Mouse (Mus musculus) adrenal gland, postnatal 4 days (tissue): ENCODE data around the gene Cpt1b. TPM values are rescaled to one million over a fixed set of nuclear protein-coding genes. Genes with fewer than 3 reads are reported as not detected.

Experiments
- DNase-seq, 2 experiments: peaks; one replicate each; pipeline ENCODE4 v3.0.0; 2021 to 2022; ENCODE audit warnings: low spot score in 2 of 2, mixed read lengths in 2 of 2
- total RNA-seq, 2 experiments: library from RNA; stranded (reverse); gene quantifications; 2 replicates each; pipeline ENCODE4 v1.2.3; 2021

Cpt1b gene
- total RNA-seq, 2 experiments from 2014 or later, result 95.7 to 128 TPM

- DNase-seq, result no peak
Measured at GRCm38 (mm10) chr15:89387127-89387526, 38.5 kb downstream of the Cpt1b start.

DNA sequence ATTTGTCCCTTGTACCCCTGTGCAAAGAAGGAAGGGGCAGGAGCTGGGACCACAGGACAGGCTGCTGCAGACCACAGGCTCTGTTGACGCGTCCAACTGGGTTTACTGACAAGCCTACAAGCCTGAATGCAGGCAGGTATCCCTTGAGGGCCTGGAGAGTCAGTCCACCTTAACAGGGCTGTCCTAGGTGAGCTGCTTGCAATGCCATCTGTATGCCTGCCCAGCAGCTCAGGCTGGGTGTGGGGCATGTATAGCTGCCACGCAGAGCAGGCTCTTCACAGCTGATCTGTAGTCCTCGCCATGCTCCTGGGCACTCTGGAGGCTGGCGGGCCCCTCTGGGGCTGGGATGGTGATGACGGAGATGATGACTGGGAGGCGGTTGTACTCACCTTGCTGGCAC lies 41.0 kb downstream of the Cpt1b start, which contains the start of gene Klhdc7b:
Klhdc7b (plus strand) TSS at position 301 of the 400 bp plus-strand sequence.
- no peak for DNase-seq

DNA sequence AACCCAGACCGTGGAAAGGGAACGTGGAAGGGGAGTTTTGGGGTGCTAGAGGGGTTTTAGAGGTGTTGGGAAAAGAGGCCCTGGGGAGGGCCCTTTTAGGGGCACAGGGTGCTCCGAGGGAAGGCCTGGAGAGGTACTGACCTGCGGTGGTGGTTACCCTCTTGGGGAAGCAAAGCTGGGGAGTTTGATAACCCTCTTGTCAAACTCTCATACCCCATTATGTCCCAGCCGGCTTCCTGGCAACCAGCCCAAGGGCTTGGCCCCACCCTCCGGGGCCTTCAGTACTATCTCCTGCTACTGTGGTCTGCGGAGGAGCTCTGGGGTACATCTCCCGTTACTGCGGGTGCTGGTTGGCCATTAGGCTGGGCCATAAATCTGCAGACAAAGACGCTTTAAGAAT lies 46.2 kb downstream of the Cpt1b start:
- DNase-seq, result no peak

DNA sequence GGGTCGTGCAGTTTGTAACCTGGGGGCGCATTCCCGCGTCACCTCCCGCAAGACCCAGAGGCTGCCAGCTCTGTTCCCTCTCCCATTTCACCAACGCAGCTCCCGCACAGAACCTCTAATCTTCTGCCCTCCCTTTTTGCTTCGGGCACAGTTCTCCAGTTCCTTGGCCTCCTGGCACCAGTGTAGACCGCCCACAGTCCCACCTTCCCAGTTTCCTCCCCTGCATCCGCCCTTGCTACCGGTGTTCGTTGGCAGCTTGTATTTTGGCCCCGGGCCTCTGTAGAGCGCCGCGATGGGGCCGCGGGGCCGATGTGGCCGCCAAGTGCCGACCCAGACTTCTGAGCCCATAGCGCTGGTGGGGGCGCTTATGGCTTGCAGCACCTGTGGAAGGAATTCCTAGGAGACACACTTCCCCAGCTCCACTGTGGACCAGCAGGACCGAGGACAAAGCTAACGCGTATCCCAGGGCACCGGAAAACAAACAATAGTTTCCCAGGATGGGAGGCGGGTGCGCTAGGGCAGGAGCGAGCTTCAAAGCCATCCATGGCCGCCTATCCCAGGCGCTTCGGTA lies 46.7 kb downstream of the Cpt1b start, which contains the start of gene Odf3b:
Odf3b (minus strand) TSS at position 452 of the 571 bp plus-strand sequence.
- DNase-seq, result no peak

DNA sequence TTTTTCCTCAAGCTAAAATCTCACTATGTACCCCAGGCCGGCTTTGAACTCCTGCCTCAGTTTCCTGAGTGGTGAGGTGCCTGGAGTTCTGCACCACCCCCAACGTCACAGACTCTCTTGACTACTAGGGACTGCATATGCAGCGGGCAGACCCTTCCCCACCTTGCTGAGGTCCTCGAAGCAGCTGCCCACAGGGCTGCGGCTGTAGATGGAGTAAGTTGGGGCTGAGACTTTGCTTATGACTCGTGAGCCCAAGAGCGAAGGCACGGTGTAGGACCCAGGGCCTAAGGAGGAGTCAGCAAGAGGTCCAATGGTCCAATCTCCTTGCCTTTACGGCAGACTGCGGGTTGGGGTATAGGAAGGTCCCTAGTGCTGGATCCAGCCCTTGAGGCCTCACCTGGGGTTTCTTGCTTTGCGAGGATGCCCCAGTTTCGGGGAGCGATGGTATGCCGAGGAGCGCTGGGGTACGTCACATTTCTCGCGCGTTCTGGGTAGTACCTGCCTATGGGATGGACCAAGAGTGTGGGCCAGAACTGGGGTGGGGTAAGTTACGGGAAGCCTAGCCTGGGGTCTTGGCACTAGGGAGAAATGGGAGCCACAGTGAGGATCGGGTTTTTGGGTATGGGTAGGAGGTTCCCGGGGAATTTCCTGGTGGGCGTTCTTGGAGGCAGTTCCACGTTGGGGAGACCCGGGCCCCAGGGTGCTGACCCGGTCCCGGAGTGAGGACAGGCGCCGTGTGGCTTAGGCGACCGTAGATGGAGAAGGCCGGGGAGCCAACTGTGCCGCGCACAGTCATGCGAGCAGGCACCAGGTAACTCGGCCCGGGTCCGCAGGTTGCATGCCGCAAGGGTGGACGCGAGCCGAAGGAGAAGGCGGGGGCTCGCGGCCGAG lies 47.5 kb downstream of the Cpt1b start:
- DNase-seq, result no peak

DNA sequence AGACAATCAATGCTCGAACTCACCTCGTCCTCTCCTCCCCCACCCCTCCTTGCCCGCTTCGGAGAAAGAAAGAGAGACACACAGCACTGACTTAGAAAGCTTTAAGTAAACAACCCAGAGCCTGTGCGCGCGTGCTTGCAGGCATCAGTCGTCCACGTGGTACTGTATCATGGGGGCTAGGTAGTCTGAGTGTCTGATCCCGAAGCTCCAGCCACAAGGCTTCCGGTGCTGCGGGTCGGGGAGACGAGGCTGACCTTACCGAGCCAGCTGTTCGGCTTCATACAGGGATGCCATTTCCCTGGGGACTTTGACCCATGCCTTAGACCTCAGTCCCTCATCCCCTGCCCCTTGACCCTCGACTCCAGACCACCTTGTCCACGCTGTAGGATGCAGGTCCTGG lies 48.3 kb downstream of the Cpt1b start:
- DNase-seq, result no peak

DNA sequence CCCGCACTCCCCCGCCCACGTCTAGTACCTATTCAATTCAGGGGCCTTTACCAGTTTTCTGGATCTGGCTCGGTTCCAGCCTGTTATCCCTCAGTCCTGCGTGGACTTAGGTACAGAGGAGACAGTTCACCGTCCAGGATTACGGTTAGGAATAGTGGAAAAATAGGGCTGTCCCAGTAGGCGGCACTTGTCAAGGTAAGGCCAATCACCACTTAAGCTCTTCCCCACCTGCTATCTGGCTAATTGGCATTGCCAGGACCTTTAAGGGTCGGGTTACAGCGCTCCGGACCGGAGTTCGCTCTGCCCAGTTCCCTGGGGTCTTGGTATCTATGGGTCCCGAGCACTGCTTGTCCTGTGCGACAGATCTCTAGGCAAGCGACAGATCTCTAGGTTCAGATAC lies 48.7 kb downstream of the Cpt1b start, which contains the start of gene Tymp:
Tymp (minus strand) TSS at position 83 of the 400 bp plus-strand sequence.
- no peak for DNase-seq

- no peak for DNase-seq
Measured at GRCm38 (mm10) chr15:89376040-89376439, 49.6 kb downstream of the Cpt1b start.

DNA sequence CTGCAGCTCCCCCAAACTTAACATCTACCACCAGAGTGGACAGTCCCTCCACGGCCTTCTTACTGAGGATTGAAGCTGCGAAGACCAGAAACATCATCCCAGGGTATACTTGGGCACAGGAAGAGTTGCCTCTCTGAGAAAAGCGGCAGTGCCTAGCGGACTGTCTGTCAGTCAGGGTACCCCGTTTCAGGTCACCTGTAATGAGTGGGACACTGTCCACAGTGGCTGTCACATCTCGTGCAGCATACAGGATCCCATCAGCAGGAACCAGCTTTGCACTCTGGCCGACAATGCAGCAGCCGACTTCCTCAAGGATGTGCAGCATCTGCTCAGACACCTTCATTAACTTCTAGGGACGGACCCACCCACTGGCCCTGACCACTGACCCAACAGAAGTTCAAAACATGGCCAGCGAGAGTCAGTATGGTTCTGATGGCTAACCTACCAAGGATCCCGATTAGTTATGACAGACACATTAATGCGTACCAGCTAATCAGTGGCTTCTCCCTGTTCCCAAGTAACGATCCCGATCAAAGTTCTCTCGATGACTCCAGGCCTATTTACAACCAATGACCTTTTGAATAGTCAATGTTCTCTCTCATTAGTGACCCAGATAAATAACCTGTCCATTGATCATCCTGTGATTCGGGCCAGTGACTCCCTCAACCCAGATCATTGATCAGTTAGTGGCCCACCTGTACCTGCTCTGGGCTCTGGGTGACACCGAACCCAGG lies 50.7 kb downstream of the Cpt1b start:
- DNase-seq, result no peak

DNA sequence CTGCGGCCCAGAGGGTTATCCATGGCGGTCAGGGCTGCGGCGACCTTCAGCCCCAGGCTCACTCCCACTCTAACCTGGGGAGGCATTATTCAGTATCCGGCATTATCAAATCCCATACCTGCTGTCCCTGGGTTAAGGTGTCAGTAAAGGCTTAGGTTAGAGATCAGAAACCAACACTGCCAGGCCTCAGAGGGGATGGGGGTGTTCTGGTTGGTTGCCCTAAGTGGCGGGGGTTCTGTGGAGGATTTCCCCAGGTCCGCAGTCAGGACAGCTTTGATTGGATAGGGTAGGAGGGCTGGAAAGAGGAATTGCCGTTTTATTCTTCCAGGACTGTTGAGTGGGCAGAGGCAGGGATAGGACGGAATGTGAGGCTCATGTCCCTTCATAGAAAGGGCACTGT lies 51.3 kb downstream of the Cpt1b start:
- DNase-seq, result no peak

- peak; percentile 86 to 90 for DNase-seq
Measured at GRCm38 (mm10) chr15:89373762-89374248, 51.9 kb downstream of the Cpt1b start, which contains the start of gene Sco2. TSS of gene Sco2 (minus strand) at chr15:89373846.

DNA sequence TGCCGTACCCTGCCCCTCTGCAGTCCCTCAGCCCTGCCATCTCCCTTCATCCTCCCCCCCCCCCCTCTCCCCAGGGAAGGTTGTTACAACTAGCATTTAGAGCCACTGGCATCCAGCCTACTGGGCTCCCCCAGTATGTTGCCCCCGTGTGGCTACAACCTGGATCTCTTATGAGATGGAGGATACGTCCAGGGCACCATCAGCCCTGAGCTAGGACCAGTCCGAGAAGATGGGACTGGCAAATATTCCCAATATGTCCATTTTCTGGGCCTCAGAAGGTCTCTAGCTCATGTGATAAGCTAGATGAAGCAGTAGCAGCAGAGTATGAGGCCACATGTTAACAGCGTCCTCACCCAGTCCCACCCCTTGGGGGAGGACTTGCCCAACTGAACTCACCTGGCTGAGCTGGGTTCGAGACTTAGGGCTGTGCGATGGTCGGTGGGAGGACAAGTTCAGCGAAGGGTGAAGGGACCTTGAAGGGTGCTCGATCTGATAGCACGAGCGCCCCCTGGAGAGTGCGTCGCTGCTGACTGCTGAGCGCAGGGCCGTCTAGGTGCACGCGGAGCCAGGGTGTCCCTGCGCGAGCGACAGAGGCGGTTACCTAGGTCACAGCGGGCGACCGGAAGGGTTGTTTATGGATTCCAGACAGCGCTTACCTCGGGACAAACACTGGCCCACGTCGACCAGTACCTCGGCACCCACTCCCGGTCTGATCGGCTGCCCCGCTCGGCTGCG lies 52.5 kb downstream of the Cpt1b start:
- peak; percentile 71 to 75 for DNase-seq

- DNase-seq, result no peak
Measured at GRCm38 (mm10) chr15:89372536-89372935, 53.1 kb downstream of the Cpt1b start.

DNA sequence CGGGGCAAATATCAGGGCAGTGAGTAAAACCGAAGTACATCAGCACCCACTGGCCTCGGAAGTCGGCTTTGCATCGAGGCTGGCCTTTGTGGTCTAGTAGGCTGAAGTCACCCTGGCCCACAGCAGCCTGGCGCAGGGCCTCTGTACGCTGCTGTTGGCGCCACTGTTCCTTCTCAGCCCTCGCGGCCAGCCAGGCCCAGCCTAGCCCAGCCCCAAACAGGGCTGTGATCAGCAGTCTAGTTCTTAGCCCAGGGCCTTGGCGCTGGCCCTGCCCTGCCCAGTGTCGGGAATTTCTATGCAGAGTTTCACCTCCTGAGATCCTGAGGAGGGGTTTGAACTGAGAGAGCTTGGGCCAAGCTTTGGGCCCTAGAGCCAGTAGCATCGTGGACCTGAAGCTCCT lies 53.6 kb downstream of the Cpt1b start:
- DNase-seq, result no peak

Other genes starting within 250 kb of the Cpt1b start
- 100 to 1,000 TPM; 167 to 207 TPM for gene Plxnb2, start 245.1 kb downstream of the Cpt1b start, total RNA-seq
- gene Dennd6b, start 229.4 kb downstream of the Cpt1b start, total RNA-seq, result 10 to 100 TPM; 11.5 to 13.0 TPM
- gene Ppp6r2, start 214.3 kb downstream of the Cpt1b start, total RNA-seq, result 10 to 100 TPM; 53.8 to 57.6 TPM
- 100 to 1,000 TPM; 108 to 111 TPM for gene Sbf1, start 110.6 kb downstream of the Cpt1b start, total RNA-seq
- under 1 TPM in 1 of 2 experiments, not detected in 1; 0.53 TPM for gene Adm2, start 103.1 kb downstream of the Cpt1b start, total RNA-seq
- gene Miox, start 91.5 kb downstream of the Cpt1b start, total RNA-seq, result 10 to 100 TPM in 1 of 2 experiments, 1 to 10 TPM in 1; 6.0 to 90.1 TPM
- 10 to 100 TPM; 59.3 to 59.5 TPM for gene Lmf2, start 70.2 kb downstream of the Cpt1b start, total RNA-seq
- gene Ncaph2, start 70.1 kb downstream of the Cpt1b start, total RNA-seq, result 100 to 1,000 TPM; 126 to 133 TPM
- 10 to 100 TPM; 20.2 to 22.5 TPM for gene Sco2, start 52.0 kb downstream of the Cpt1b start, total RNA-seq
- 1 to 10 TPM in 1 of 2 experiments, under 1 TPM in 1; 0.87 to 1.9 TPM for gene Tymp, start 48.8 kb downstream of the Cpt1b start, total RNA-seq
- gene Odf3b, start 46.6 kb downstream of the Cpt1b start, total RNA-seq, result 1 to 10 TPM in 1 of 2 experiments, under 1 TPM in 1; 0.34 to 1.5 TPM
- not detected for gene Klhdc7b, start 40.9 kb downstream of the Cpt1b start, total RNA-seq
- not detected for gene Syce3, start 15.4 kb downstream of the Cpt1b start, total RNA-seq
- 1 to 10 TPM; 2.5 to 3.0 TPM for gene C730034F03Rik, start 3.7 kb upstream of the Cpt1b start, total RNA-seq
- 1 to 10 TPM in 1 of 2 experiments, under 1 TPM in 1; 0.84 to 1.9 TPM for gene Gm44502, start 3.8 kb upstream of the Cpt1b start, total RNA-seq
- 10 to 100 TPM; 87.1 to 87.7 TPM for gene Chkb, start 4.0 kb upstream of the Cpt1b start, total RNA-seq
- gene Mapk8ip2, start 28.1 kb upstream of the Cpt1b start, total RNA-seq, result 10 to 100 TPM; 20.4 to 22.1 TPM
- 10 to 100 TPM; 24.4 to 25.0 TPM for gene Arsa, start 51.6 kb upstream of the Cpt1b start, total RNA-seq
- gene Shank3, start 73.8 kb upstream of the Cpt1b start, total RNA-seq, result 10 to 100 TPM; 58.7 to 66.0 TPM
- 1 to 10 TPM; 1.9 to 2.8 TPM for gene Acr, start 142.5 kb upstream of the Cpt1b start, total RNA-seq
- gene Rabl2, start 166.1 kb upstream of the Cpt1b start, total RNA-seq, result 10 to 100 TPM; 17.3 to 18.3 TPM